Mouse (Mus musculus) cerebellum, adult (tissue): Measurements from ENCODE around the gene Ints12.
A peak's percentile ranks its signal among the peaks of the same experiment; 100 is the strongest.

Source experiments
- ATAC-seq: cut with Nextera tagmentation; 2 replicates; pipeline ENCODE4 v1.9.2; 2017; ENCODE audit warnings: mild to moderate bottlenecking, moderate library complexity, mixed read lengths; ENCODE audit not compliant: insufficient number of reproducible peaks, low FRiP score, low TSS enrichment

Ints12 gene

DNA sequence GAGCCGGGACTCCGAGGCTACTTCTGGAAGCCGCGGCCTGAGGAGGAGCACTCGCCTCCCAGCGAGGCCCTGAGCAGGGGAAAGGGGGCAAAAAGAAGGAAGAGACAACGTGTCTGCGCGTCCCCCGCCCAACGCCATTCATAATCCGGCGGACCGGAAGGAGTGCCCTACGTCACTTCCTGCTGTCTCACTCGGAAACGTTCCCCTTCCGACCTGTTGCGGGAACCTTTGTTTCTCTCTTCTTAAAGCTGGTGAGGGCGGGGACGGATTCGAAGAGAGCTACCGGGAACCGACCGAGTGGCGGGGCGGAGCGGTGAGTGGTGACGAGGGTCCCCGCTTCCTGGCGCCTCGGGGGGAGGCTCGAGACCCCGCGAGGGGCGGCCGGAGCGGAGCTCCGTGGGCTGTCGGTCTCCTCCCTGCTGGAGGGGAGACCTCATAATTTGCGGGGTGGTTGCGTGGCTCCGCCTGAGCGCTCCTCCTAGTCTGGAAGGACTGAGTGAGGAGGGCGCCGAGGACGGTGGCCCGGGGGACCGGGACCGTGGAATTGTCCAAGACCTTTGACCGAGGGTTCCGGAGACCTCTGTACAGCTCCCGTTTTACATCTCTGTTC lies at the start of gene Ints12, which contains the start of gene Gstcd:
TSS of gene Ints12 (plus strand) at position 177 of the 610 bp plus-strand sequence.
TSS of gene Gstcd (minus strand) at position 370 of the 610 bp plus-strand sequence.
- peak; percentile 97 for ATAC-seq

DNA sequence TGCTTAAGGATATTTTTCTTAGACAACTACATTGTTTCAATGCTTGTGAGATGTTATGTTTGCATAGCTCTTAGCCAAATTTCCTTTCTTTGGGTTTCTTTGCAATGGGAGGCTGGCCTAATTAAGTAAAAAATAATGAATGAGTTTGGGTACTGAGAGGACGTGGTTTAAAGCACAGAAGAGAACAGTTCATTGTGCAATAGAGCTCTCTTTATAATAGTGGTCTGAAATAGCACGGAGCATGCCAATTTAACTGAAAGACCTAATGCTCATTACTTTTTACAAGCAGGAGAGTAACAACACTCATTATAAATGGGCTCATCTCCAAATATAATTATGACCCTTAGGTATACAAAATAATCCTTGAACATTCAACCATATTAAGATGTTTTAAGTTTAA lies 39.6 kb upstream of the Ints12 start:
- ATAC-seq: no peak

DNA sequence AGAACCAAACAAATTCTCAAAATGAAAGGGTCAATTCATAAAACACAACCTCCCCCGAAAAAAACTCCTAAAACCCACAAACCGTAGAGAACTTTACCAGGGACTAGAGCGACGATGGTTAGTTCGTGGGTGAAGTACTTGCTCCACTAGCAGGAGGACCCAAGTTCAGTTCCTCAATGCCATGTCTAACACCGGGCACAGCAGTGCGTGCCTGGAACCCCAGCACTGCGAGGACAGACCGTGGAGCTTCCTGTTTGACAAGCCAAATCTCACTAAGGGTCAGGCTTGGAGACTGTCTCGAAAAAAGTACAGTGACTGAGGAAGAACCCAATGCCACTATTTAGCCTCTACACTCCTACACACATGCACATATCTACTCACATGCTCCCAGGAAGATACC lies 16.1 kb upstream of the Ints12 start:
- no peak for ATAC-seq

- no peak for ATAC-seq
Observed at GRCm38 (mm10) chr3:133082736-133083135, 8.9 kb upstream of the Ints12 start.

GRCm38 (mm10) chr3:133085858-133086257 lies 5.8 kb upstream of the Ints12 start:
- peak; percentile 70 for ATAC-seq

DNA sequence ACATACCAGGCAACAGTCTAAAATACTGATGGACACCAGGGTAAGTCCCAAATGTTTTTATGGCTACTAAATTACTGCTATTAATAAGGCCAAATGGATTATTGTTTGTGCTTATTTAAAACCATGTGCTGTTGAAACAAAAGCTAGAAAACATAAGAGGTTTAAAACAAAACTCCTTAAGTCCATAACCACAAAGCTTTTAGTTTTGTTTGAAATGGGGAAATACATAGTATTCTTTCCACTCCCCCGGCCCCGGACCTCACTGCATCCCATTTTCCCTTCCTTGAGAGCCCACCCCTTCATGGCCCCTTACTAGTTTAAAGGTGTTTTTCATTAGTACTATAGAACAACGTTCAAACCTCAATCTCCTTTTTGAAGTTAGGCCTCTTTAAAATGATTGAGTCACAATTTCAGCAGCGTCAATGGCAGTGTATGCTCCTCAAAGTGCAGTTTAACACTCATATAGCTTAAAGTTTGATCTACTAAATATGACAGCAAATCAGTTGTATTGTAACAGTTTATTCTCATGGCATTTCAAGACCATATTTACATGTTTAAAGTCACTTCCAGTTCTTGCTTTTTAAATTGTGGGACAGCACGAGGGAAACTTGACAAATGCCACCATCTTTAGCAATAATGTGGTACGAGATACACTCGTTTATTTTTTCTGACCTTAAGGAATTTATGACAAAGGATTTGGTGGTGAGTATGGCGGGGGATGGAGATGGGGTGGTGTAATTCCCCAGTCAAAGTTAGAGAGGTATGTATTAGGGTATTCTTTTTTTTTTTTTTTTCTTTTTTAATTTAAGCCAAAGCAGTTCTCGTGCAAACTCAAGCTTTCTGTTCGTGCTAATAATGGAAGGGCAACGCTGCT lies 1.2 kb upstream of the Ints12 start:
- no peak for ATAC-seq

DNA sequence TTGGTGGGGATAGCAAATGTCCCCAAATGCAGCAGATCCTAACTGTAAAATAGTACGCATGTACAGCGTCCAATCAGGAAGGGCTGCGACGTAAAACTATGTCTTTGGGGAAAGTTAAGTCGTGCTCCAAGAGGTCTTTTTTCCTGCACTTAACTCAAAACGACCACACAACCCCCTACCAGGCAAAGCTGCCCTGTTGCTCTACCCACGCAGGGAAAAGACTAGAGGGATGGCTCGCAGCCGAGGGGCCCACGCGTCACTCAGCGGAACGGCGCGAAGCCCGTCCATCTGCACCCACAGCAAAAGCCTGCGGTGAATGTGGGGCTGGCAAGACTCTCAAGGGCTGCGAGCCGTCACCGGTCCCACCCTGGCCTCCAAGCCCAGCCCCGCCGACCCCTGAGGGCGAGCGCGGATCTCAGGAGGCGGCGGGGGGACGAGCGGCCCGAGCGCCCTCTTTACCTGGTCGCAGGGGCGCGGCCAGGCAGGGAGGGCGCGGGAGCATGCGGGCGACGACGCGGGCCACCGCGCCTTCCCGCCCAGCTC lies 448 bp upstream of the Ints12 start:
- ATAC-seq: peak; percentile 75; the same call in 1 of the 2 replicates

GRCm38 (mm10) chr3:133092274-133092853 lies 724 bp downstream of the Ints12 start:
- no peak for ATAC-seq

DNA sequence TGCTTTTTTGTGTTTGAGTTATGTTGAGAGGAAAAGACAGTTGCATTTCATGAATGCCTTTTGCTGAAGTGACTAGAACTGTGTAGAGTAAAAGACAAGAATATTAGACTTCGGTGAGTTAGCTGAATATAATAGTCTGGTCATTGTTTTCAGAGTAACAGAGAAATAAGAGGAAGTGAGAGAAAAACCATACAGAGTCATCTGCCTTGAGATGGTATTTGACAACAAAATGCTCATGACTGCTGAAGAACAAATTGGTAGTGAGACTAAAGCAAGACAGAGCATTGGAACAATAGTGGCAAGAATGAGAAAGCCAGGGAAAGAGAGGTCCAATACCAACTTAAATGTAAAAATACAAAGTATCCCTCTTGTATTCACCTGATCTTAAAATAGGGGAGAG lies 1.3 kb downstream of the Ints12 start:
- no peak for ATAC-seq

DNA sequence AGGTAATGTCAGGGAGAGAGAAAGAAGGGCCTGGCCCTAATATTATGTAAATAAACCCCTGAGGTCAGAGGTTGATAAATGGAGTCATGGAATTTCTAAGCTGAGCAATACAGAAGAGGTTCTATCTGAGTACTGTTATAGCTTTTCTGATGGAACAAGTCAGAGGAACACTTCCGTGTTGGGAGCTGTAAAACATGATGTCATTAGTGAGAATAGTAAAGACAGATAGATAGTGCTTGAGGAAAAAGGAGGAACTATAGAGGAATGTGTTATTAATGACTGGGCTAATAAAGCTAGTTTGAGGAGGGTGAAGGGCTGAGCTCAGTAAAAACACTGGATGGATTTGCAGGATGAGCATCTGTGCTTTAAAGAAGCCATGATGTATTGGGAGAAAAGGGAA lies 2.7 kb downstream of the Ints12 start:
- ATAC-seq: no peak

DNA sequence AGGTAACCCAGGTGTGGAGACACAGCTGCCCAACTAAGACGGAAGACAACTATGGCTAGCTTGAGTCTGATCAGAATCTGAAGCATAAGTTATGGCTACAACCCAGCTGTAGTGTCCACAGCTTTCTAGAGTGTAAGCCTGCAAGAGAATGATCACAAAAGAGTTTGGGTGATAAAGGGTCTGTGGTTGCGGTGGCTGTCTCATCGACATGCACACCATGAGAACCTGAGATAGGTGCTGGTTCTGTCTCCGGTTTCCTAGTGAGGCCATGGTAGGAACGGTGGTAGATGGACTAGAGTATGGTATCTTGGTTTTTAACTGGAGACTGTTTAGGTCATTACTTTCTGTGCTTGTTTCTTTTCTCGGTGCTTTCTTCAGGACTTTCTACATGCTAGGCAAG lies 6.3 kb downstream of the Ints12 start:
- no peak for ATAC-seq

DNA sequence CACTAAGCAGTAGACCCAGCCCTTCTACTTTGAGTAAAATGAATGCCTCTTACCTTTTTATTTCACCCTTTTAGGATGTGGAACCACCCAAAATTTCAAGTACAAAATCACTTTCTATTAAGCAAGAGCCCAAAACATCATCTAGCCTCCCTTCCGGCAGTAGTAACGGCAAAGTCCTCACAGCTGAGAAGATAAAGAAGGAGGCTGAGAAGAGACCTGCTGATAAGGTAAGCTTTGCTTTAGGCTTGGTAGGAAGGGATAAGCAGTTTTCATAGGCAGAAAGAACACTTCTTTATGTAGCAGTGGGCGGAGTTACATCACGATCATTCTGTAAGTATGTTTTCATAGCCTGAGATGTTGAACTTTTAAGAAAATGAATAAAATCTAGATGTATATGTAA lies 6.7 kb downstream of the Ints12 start:
- no peak for ATAC-seq

DNA sequence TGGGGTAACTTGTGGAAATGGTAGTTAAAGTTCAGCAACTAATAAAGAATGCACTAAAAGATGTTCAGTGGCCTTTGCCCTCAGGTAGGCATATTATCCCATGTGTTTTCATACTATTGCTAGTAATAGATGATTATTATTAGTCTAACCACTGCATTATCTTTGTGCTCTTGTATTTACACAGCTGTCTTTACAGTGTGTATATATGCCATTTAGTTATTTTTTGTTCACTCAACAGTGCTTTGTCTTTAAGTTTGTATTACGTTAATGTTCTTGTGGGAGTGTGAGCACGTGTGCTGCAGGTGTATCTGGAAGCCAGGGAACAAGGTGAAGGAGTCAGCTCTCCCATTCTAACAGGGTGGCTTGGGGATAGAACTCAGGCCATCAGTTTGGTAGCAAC lies 7.3 kb downstream of the Ints12 start:
- ATAC-seq: no peak

- ATAC-seq: no peak
Observed at GRCm38 (mm10) chr3:133103768-133104167, 12.1 kb downstream of the Ints12 start.

DNA sequence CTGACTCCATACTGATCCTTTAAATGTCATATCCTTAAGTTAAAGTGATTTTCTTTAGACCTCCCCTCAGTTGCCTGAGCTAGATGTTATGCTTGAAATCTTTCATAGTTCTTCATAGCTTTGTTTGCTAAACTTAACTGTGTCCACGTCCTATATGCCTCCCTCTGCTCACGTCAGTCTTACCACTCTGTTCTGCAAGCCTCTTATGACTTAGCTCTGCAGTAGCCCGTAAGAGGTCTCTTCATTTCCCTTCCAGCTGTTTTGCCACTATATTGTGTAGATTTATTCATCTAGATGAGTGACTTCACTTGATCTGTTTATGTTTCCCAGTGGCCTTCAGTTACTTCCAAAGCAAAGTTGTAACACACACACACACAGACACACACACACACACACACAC lies 12.8 kb downstream of the Ints12 start:
- no peak for ATAC-seq

GRCm38 (mm10) chr3:133108731-133109130 lies 17.1 kb downstream of the Ints12 start:
- no peak for ATAC-seq

GRCm38 (mm10) chr3:133109844-133110243 lies 18.2 kb downstream of the Ints12 start:
- ATAC-seq: no peak

- no peak for ATAC-seq
Observed at GRCm38 (mm10) chr3:133111741-133112140, 20.1 kb downstream of the Ints12 start.

- no peak for ATAC-seq
Observed at GRCm38 (mm10) chr3:133113281-133113680, 21.6 kb downstream of the Ints12 start.

- no peak for ATAC-seq
Observed at GRCm38 (mm10) chr3:133131372-133131771, 39.7 kb downstream of the Ints12 start.

DNA sequence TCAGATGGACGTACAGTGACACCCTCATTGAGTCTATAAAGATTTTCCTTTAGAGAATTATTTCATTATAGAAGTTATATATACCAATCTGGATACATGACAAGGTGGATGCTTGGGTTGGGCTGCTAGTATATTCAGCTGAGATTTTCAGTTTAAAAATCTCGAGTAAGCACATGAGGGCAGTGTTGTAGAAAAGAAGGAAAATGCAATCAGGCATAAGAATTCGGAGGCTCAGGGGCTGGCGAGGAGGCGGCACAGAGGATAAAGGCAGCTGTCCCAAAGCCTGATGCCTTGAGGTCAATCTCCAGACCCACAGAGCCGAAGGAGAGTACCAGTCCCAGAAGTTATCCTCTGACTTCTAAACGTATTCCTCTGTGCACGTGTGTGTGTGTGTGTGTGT lies 41.0 kb downstream of the Ints12 start:
- ATAC-seq: no peak
